Mouse (Mus musculus): ENCODE measurements around the gene Slc3a1. TPM values are rescaled to one million over a fixed set of nuclear protein-coding genes. Genes with fewer than 3 reads are reported as not detected.
A peak's percentile ranks its signal among the peaks of the same experiment; 100 is the strongest.

The Slc3a1 gene
- polyA plus RNA-seq, 1 experiment = 0.02 TPM

- H3K4me3 ChIP-seq = no peak overlapping the region
- TF ChIP-seq SRF (IDR thresholded peaks at IDR 0.05; ENCODE audit: control insufficient read depth, insufficient read length, low read depth) (no peak), POLR2A (IDR thresholded peaks at IDR 0.05; ENCODE audit: insufficient read length, low read depth) (no peak), MAX (IDR thresholded peaks at IDR 0.05; ENCODE audit: low read depth) (no peak), E2F4 (IDR thresholded peaks at IDR 0.05; ENCODE audit: insufficient read depth) (no peak), USF1 (IDR thresholded peaks at IDR 0.05; ENCODE audit: low read depth) (no peak), TCF12 (IDR thresholded peaks at IDR 0.05; ENCODE audit: insufficient read depth, poor library complexity, severe bottlenecking) (no peak), MYOD1 (IDR thresholded peaks at IDR 0.05; ENCODE audit: control insufficient read depth in 1 of 3, insufficient read length in 2 of 3, low read depth in 2 of 3) (no peak), POLR2AphosphoS2 (IDR thresholded peaks at IDR 0.05; ENCODE audit: insufficient read length, low read depth) (no peak), CEBPB (IDR thresholded peaks at IDR 0.05; ENCODE audit: insufficient read depth, poor library complexity, severe bottlenecking) (no peak), MYOG (IDR thresholded peaks at IDR 0.05; ENCODE audit: control insufficient read depth in 1 of 3, insufficient read depth in 1 of 3, insufficient read length in 2 of 3, low read depth in 2 of 3) (no peak)
- H3K79me2 ChIP-seq (ENCODE audit: control insufficient read depth, insufficient read depth) = no peaks in the 10 kb centered on the region
- H3K36me3 ChIP-seq (ENCODE audit: control insufficient read depth, insufficient read depth) = no peaks in the 10 kb centered on the region
- peak overlapping the region; percentile 78 for H3K4me2 ChIP-seq (ENCODE audit: low read depth)
- no peak overlapping the region for H3ac ChIP-seq (ENCODE audit: control insufficient read depth, insufficient read length)
- no peaks in the 10 kb centered on the region for H3K27me3 ChIP-seq (ENCODE audit: control insufficient read depth, insufficient read depth, insufficient read length)
Observed at GRCm38 (mm10) chr17:85088401-85088800, 60.2 kb downstream of the Slc3a1 start.

DNA sequence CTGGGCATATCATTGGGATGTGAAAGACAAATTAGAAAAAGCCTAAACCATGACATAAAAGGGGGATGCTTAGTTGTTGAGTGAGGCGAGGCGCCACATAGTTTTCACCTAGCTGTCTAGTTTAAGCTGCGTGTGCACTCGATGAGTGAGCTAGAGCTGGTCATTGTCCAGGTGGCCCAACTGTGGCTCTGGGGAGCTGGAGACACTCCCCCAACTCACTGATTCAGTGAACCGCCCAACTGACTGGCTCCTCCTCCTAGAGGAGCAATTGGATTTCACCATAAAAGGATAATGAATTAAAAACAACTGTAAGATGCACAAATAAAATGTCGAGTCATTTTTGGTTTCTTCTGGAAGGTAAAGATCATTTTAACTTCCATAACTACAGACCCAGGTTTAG is 60.8 kb downstream of the Slc3a1 start:
- H3ac ChIP-seq (ENCODE audit: control insufficient read depth, insufficient read length) = no peak overlapping the region
- peak overlapping the region; percentile 68 for H3K4me3 ChIP-seq
- no peak for TF ChIP-seq POLR2AphosphoS2 (IDR thresholded peaks at IDR 0.05; ENCODE audit: insufficient read length, low read depth)
- no peak for TF ChIP-seq MYOG (IDR thresholded peaks at IDR 0.05; ENCODE audit: control insufficient read depth in 1 of 3, insufficient read depth in 1 of 3, insufficient read length in 2 of 3, low read depth in 2 of 3)
- TF ChIP-seq SRF (IDR thresholded peaks at IDR 0.05; ENCODE audit: control insufficient read depth, insufficient read length, low read depth) = no peak
- no peak for TF ChIP-seq MYOD1 (IDR thresholded peaks at IDR 0.05; ENCODE audit: control insufficient read depth in 1 of 3, insufficient read length in 2 of 3, low read depth in 2 of 3)
- TF ChIP-seq TCF3 (IDR thresholded peaks at IDR 0.05; ENCODE audit: insufficient read length, low read depth) = no peak
- TF ChIP-seq E2F4 (IDR thresholded peaks at IDR 0.05; ENCODE audit: insufficient read depth) = no peak
- no peak for TF ChIP-seq MAX (IDR thresholded peaks at IDR 0.05; ENCODE audit: low read depth)
- H3K36me3 ChIP-seq (ENCODE audit: control insufficient read depth, insufficient read depth) = no peaks in the 10 kb centered on the region
- no peaks in the 10 kb centered on the region for H3K79me2 ChIP-seq (ENCODE audit: control insufficient read depth, insufficient read depth)
- peak overlapping the region; percentile 78 for H3K4me2 ChIP-seq (ENCODE audit: low read depth)
- no peaks in the 10 kb centered on the region for H3K27me3 ChIP-seq (ENCODE audit: control insufficient read depth, insufficient read depth, insufficient read length)

- TF ChIP-seq POLR2AphosphoS2 (IDR thresholded peaks at IDR 0.05; ENCODE audit: insufficient read length, low read depth) (no peak), MYOG (IDR thresholded peaks at IDR 0.05; ENCODE audit: control insufficient read depth in 1 of 3, insufficient read depth in 1 of 3, insufficient read length in 2 of 3, low read depth in 2 of 3) (no peak), MAX (IDR thresholded peaks at IDR 0.05; ENCODE audit: low read depth) (no peak), POLR2A (IDR thresholded peaks at IDR 0.05; ENCODE audit: insufficient read length, low read depth) (no peak), SRF (IDR thresholded peaks at IDR 0.05; ENCODE audit: control insufficient read depth, insufficient read length, low read depth) (no peak), USF1 (IDR thresholded peaks at IDR 0.05; ENCODE audit: low read depth) (no peak), REST (IDR thresholded peaks at IDR 0.05; ENCODE audit: insufficient read depth, insufficient read length) (no peak), MYOD1 (IDR thresholded peaks at IDR 0.05; ENCODE audit: control insufficient read depth in 1 of 3, insufficient read length in 2 of 3, low read depth in 2 of 3) (no peak), CEBPB (IDR thresholded peaks at IDR 0.05; ENCODE audit: insufficient read depth, poor library complexity, severe bottlenecking) (no peak), TCF12 (IDR thresholded peaks at IDR 0.05; ENCODE audit: insufficient read depth, poor library complexity, severe bottlenecking) (no peak), E2F4 (IDR thresholded peaks at IDR 0.05; ENCODE audit: insufficient read depth) (no peak), TCF3 (IDR thresholded peaks at IDR 0.05; ENCODE audit: insufficient read length, low read depth) (no peak)
- Histone ChIP-seq H3K4me2 (ENCODE audit: low read depth) (peak overlapping the region; percentile 78), H3K79me2 (ENCODE audit: control insufficient read depth, insufficient read depth) (no peaks in the 10 kb centered on the region), H3K36me3 (ENCODE audit: control insufficient read depth, insufficient read depth) (no peaks in the 10 kb centered on the region), H3K27me3 (ENCODE audit: control insufficient read depth, insufficient read depth, insufficient read length) (no peaks in the 10 kb centered on the region), H3ac (ENCODE audit: control insufficient read depth, insufficient read length) (peak overlapping the region; percentile 70), H3K4me3 (peak overlapping the region; percentile 68)
Observed at GRCm38 (mm10) chr17:85089621-85090020, 61.4 kb downstream of the Slc3a1 start.

DNA sequence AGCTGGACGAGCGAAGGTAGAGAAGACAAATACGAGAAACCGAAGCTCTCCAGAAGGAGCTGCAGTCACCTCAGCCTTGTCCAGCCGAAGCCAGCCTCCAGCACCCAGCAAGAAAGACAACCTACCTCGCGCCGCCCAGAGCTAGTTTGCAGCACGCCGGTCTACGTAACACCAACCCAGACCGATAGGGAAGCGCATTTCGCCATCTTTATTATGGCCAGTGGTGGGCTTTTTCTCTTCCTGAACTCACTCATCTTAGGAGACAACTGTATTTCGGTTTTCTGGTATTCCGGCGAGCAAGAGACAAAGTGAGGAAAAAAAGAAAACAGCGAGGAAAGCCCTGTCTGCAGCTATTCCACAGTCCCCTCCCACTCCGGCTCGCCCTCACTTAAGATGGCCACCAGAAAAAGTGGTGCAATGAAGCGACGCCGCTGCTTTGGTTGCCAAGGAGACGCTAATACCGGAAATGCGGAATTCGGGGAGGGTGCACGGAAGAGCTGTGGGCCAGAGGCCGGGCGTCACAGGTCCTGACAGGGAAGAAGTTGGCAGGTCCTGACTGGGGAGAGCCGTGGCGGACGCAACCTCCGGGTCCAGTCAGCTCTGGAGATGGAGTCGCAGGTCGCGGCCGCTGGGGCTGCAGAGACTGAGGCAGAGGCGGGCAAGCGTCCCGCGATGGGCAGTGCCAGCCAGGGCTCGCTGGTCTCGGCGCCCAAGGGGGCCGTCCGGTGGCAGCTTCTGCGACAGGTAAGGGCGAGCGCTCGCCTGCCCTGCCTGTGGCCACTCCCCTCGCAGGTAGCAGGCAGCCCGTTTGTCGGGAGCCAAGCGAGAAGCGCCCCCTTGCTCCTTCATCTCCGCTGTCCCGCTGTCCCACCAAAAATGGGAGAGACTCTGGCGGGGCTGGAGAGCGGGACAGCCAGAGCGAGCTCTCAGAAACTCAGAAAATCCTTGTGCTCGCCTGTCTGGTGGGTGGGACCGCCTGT is 62.2 kb downstream of the Slc3a1 start, which contains the start of the genes Prepl and Camkmt:
Gene Prepl (minus strand): TSS at position 122 of the 980 bp plus-strand sequence.
Gene Camkmt (plus strand): TSS at position 433 of the 980 bp plus-strand sequence.
- H3K4me3 ChIP-seq = peak within 1 kb of the TSS; percentile 68
- no peaks in the 10 kb centered on the region for H3K27me3 ChIP-seq (ENCODE audit: control insufficient read depth, insufficient read depth, insufficient read length)
- TF ChIP-seq MYOD1 (IDR thresholded peaks at IDR 0.05; ENCODE audit: control insufficient read depth in 1 of 3, insufficient read length in 2 of 3, low read depth in 2 of 3) (peak in 1 of 3 experiments; percentile 4), TCF3 (IDR thresholded peaks at IDR 0.05; ENCODE audit: insufficient read length, low read depth) (no peak), TCF12 (IDR thresholded peaks at IDR 0.05; ENCODE audit: insufficient read depth, poor library complexity, severe bottlenecking) (no peak), POLR2A (IDR thresholded peaks at IDR 0.05; ENCODE audit: insufficient read length, low read depth) (peak; percentile 87), E2F4 (IDR thresholded peaks at IDR 0.05; ENCODE audit: insufficient read depth) (no peak), REST (IDR thresholded peaks at IDR 0.05; ENCODE audit: insufficient read depth, insufficient read length) (no peak), MAX (IDR thresholded peaks at IDR 0.05; ENCODE audit: low read depth) (no peak), SRF (IDR thresholded peaks at IDR 0.05; ENCODE audit: control insufficient read depth, insufficient read length, low read depth) (peak; percentile 16), POLR2AphosphoS2 (IDR thresholded peaks at IDR 0.05; ENCODE audit: insufficient read length, low read depth) (peak; percentile 76), MYOG (IDR thresholded peaks at IDR 0.05; ENCODE audit: control insufficient read depth in 1 of 3, insufficient read depth in 1 of 3, insufficient read length in 2 of 3, low read depth in 2 of 3) (no peak), CEBPB (IDR thresholded peaks at IDR 0.05; ENCODE audit: insufficient read depth, poor library complexity, severe bottlenecking) (0 out of 2 replicates have a peak, but pooled peaks have one; percentile 66)
- H3ac ChIP-seq (ENCODE audit: control insufficient read depth, insufficient read length) = peak within 1 kb of the TSS; percentile 70
- H3K4me2 ChIP-seq (ENCODE audit: low read depth) = peak within 1 kb of the TSS; percentile 84
- H3K36me3 ChIP-seq (ENCODE audit: control insufficient read depth, insufficient read depth) = no peaks in the 10 kb centered on the region
- H3K79me2 ChIP-seq (ENCODE audit: control insufficient read depth, insufficient read depth) = no peaks in the 10 kb centered on the region
